Mouse (Mus musculus) forebrain, embryonic 14.5 days (tissue): ENCODE results near the gene Tbc1d5. TPM values are rescaled to one million over a fixed set of nuclear protein-coding genes. Genes with fewer than 3 reads are reported as not detected.

Experiments
- ATAC-seq: fragments of 200-750 bp; cut with Nextera tagmentation; 2 replicates; pipeline ENCODE4 v1.8.0; 2017; ENCODE audit warnings: mild to moderate bottlenecking, moderate library complexity
- DNase-seq: peaks from one replicate; pipeline ENCODE4 v3.0.0-alpha.2; 2015; ENCODE audit warnings: low spot score
- H3K27ac ChIP-seq: fragments of 300-500 bp; sonication (generic); 2 replicates; pipeline ENCODE4 v1.5.1; 2014; ENCODE audit warnings: low read depth, mild to moderate bottlenecking, control low read depth, low read length, moderate library complexity
- H3K27me3 ChIP-seq: fragments of 300-500 bp; sonication (generic); replicated peaks from 2 replicates; pipeline ENCODE4 v1.6.1; 2014; ENCODE audit warnings: low read length, control low read depth, mixed read lengths; ENCODE audit not compliant: control insufficient read depth, insufficient read depth
- H3K36me3 ChIP-seq: fragments of 300-500 bp; sonication (generic); 2 replicates; pipeline ENCODE4 v1.6.1; 2014; ENCODE audit warnings: low read length, control low read depth; ENCODE audit not compliant: control insufficient read depth, insufficient read depth
- H3K4me1 ChIP-seq: fragments of 300-500 bp; sonication (generic); 2 replicates; pipeline ENCODE4 v1.6.1; 2014; ENCODE audit warnings: antibody characterized with exemption, low read length, control low read depth; ENCODE audit not compliant: control insufficient read depth, insufficient read depth
- H3K4me2 ChIP-seq: fragments of 300-500 bp; sonication (generic); 2 replicates; pipeline ENCODE4 v1.6.1; 2014; ENCODE audit warnings: mild to moderate bottlenecking, control low read depth, low read length
- H3K4me3 ChIP-seq: fragments of 300-500 bp; sonication (generic); 2 replicates; pipeline ENCODE4 v1.5.1; 2014; ENCODE audit warnings: low read depth, low read length, control low read depth
- H3K9ac ChIP-seq: fragments of 300-500 bp; sonication (generic); 2 replicates; pipeline ENCODE4 v1.6.1; 2014; ENCODE audit warnings: mild to moderate bottlenecking, low read length, control low read depth, moderate library complexity
- H3K9me3 ChIP-seq: fragments of 300-500 bp; sonication (generic); replicated peaks from 2 replicates; pipeline ENCODE4 v1.6.1; 2016; ENCODE audit warnings: low read length, control low read depth, mixed read lengths; ENCODE audit not compliant: control insufficient read depth
- WGBS: fragments of 180-500 bp; shearing (Covaris S2); extraction: QIAGEN DNeasy Blood & Tissue Kit; methylation state at CpG from one replicate; pipeline ENCODE4 v1.1.7; 2014; 5-methylcytosine and 5-hydroxymethylcytosine counted together
- polyA plus RNA-seq: library from polyadenylated mRNA; unstranded; fragments of >200 nt; fragmentation: Nextera tagmentation; extraction: Ambion mirVana; gene quantifications from 2 replicates; pipeline ENCODE4 v1.2.1, GENCODE M21; 2014

The Tbc1d5 gene
- polyA plus RNA-seq, 1 experiment from 2014 or later, result 4.3 TPM

DNA sequence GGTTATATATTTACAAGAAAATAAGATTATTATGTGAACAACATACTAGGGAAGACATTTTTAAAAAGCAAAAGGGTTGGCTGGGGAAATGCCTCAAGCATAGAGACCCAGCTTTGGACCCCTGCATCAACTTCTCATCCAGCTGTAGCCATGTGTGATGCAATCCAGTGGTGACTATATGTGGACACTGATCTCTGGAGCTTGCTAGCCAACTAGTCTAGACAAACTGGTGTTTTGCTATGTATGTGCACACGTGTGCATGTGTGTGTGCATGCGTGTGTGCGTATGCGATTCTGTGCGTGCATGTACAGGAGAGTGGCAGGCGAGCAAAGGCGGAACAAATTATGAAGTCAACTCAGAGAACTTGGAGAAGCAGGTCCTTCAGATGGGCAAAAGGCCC lies 414.8 kb downstream of the Tbc1d5 start:
- Histone ChIP-seq H3K4me1 (no peaks in the 10 kb centered on the region), H3K9me3 (no peaks in the 10 kb centered on the region), H3K9ac (no peak overlapping the region), H3K4me2 (no peak overlapping the region), H3K4me3 (no peak overlapping the region), H3K36me3 (no peaks in the 10 kb centered on the region), H3K27ac (no peak overlapping the region), H3K27me3 (no peaks in the 10 kb centered on the region)
- WGBS, result 94% methylated on average over 7 of the region's 7 CpGs
- DNase-seq (no peak), ATAC-seq (no peak)

DNA sequence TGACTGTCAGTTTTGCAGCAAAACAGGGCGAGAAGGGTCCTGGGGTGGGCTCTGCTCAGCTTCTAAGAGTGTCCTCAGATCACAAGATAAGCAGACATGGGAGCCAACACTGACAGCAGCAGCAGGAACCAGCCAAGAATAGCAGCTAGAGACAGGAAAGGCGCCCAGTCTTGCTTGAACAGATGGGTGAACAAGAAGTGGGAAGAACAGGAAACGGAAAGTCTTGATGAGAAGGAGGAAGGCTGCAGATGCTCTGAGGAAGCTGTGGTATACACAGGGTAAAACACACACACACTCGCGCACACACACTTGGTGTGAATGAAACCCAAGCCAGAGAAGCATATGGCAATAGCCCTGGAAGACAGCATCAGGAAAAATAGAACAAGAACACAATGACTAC lies 415.7 kb downstream of the Tbc1d5 start:
- H3K9ac ChIP-seq, result no peak overlapping the region
- 59% methylated on average over 5 of the region's 5 CpGs for WGBS
- no peaks in the 10 kb centered on the region for H3K4me1 ChIP-seq
- peak; percentile 92 for ATAC-seq
- H3K27me3 ChIP-seq, result no peaks in the 10 kb centered on the region
- DNase-seq, result peak; percentile 75
- H3K9me3 ChIP-seq, result no peaks in the 10 kb centered on the region
- H3K4me3 ChIP-seq, result no peak overlapping the region
- no peaks in the 10 kb centered on the region for H3K36me3 ChIP-seq
- H3K4me2 ChIP-seq, result no peak overlapping the region
- peak overlapping the region; percentile 39; the same call in 1 of the 2 replicates for H3K27ac ChIP-seq

DNA sequence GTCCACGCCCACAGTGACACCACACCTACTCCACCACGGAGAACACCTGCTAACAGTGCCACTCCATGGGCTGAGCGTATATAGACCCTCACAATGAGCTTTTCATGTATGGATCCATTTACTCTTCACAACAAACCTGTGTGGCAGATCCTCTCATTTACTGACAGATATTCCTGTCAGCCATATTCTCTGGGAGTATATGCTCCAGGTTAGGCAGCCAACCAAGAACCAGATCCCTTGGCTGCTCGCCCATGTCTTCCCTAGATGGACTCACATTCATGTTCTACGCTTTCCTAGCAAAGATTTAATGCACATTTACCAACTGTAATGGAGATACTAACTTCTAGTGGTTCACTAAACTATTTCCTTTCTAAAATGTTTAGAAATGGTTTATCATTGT lies 416.9 kb downstream of the Tbc1d5 start:
- no peaks in the 10 kb centered on the region for H3K4me1 ChIP-seq
- DNase-seq (no peak), ATAC-seq (no peak)
- no peaks in the 10 kb centered on the region for H3K9me3 ChIP-seq
- no peak overlapping the region for H3K27ac ChIP-seq
- no peak overlapping the region for H3K4me3 ChIP-seq
- no peaks in the 10 kb centered on the region for H3K36me3 ChIP-seq
- no peak overlapping the region for H3K9ac ChIP-seq
- H3K4me2 ChIP-seq, result no peak overlapping the region
- 88% methylated on average over 5 of the region's 5 CpGs for WGBS
- H3K27me3 ChIP-seq, result no peaks in the 10 kb centered on the region

DNA sequence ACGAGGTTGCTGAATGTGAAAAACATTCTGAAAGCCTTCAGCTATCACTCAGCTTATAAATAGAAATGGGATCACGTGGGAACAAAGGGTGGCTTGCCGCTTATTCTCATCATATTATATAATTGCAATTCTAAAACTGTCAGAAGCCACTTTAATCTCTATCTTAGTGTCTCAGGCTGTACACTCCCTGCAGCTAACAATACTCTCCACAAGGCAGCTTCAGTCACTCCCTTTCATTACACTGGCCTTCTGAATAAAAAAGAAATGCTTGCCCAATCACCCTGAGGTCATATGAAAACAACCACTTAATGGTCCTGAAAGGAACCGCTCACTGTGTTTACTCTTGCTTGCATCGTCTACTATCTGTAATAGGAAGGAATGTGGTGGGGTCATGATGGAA lies 418.1 kb downstream of the Tbc1d5 start:
- Histone ChIP-seq H3K9me3 (no peaks in the 10 kb centered on the region), H3K4me1 (no peaks in the 10 kb centered on the region), H3K27me3 (no peaks in the 10 kb centered on the region), H3K4me2 (no peak overlapping the region), H3K9ac (no peak overlapping the region), H3K36me3 (no peaks in the 10 kb centered on the region), H3K27ac (no peak overlapping the region), H3K4me3 (no peak overlapping the region)
- WGBS, result 26% methylated on average over 5 of the region's 5 CpGs
- ATAC-seq (no peak), DNase-seq (peak; percentile 36)

DNA sequence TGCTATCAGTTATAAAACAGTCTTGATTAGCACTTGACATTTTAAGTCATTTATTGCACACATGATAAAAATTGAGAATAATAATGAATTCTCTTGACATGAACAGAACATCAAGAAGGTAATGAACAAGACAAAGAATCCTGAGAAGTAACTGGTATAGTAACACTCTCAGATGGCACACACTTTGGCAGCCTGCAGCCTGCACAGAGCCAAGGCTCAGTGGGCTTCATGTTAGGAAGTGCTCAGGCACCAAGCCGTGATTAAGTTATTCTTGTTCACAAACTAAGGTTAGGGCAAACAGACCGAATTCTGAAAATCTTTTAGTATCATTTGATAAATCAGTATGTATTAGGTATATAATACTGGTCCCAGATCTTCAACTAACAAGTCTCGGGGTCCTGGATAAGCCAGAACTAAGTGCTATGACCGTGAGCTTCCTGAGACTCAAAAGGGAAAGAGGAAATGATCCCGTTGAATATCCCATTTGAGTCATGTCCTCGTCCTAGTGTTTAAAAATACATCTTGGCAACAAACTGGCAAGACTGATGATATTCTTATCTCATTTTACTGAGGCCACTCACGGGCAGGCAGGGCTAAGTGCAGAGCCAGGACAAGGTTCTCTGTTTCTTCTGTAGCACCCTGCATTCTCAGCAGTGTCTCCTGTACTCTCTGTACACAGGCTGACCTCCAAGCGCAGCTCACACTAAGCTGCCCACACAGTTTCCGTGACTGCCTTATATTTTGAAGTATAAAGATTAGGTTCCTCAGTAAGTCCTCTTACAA lies 425.6 kb downstream of the Tbc1d5 start:
- DNase-seq (no peak), ATAC-seq (no peak)
- Histone ChIP-seq H3K9ac (no peak overlapping the region), H3K27ac (no peak overlapping the region), H3K27me3 (no peaks in the 10 kb centered on the region), H3K36me3 (no peaks in the 10 kb centered on the region), H3K4me2 (no peak overlapping the region), H3K4me3 (no peak overlapping the region), H3K9me3 (no peaks in the 10 kb centered on the region), H3K4me1 (no peaks in the 10 kb centered on the region)
- WGBS, result 88% methylated on average over 9 of the region's 9 CpGs

DNA sequence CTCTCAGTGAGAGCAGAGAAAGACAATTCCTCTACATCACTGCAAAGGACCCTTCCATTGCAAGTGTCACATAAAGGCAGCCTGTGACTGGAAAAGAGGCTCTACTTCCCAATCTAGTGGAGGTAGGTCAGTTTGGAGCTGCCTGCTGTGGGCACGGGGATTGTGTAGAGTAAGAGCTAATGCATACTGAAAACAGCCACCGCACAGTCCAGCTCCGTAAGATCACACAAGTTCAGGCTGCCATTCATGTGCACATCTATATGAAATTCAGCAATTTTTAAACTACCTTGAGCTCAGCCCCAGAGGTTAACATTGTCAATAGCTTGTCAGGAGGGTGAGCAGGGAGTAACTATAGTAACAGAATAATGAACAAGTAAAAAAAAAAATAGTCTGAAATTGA lies 426.4 kb downstream of the Tbc1d5 start:
- no peaks in the 10 kb centered on the region for H3K27me3 ChIP-seq
- no peaks in the 10 kb centered on the region for H3K9me3 ChIP-seq
- H3K36me3 ChIP-seq, result no peaks in the 10 kb centered on the region
- H3K4me3 ChIP-seq, result no peak overlapping the region
- H3K9ac ChIP-seq, result no peak overlapping the region
- no peak overlapping the region for H3K4me2 ChIP-seq
- H3K4me1 ChIP-seq, result no peaks in the 10 kb centered on the region
- no peak for ATAC-seq
- H3K27ac ChIP-seq, result no peak overlapping the region
- WGBS, result 90% methylated on average over 3 of the region's 3 CpGs
- DNase-seq, result no peak

DNA sequence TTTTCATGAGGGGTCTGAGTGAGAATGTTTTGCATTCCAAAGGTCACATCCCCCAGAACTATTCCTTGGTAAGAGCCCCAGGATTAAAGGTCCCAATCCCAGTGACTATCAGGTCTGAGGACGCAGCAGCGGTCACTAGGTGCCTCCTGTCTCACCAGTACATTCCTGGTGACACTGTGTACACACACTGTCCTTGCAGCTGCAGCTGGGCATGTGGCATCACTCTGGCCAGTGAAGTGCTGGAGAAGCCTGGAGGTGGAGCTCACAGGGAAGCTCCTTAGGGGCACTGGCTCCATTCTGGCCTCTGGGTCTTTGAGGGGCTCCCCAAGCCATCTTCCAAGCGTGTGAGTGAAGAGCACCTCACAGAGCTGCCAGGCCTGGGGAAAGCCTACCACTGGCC lies 427.2 kb downstream of the Tbc1d5 start:
- DNase-seq, result no peak
- H3K27me3 ChIP-seq, result no peaks in the 10 kb centered on the region
- 89% methylated on average over 3 of the region's 3 CpGs for WGBS

DNA sequence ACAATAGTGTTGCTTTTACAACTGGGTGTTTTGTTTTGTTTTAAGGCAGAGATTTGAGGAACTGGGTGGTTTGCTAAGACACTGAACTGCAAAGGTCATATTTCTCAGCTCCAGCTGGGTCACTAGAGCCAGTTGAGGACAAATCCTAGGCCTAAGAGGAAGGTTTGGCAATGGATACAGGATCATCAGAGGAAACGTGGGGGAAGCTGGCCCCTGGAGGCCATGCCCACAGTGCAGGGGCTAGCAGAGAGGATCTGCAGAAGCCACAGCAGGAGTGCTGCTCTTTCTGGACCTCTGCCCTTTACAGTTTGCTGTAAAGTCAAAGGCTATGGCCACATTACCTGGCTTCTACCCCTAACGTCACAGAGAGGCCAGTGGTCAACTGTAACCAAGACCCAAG lies 428.3 kb downstream of the Tbc1d5 start:
- no peak overlapping the region for H3K27ac ChIP-seq
- no peak overlapping the region for H3K4me3 ChIP-seq
- H3K36me3 ChIP-seq, result no peaks in the 10 kb centered on the region
- H3K4me1 ChIP-seq, result no peaks in the 10 kb centered on the region
- H3K9ac ChIP-seq, result no peak overlapping the region
- H3K4me2 ChIP-seq, result no peak overlapping the region
- H3K9me3 ChIP-seq, result no peaks in the 10 kb centered on the region
- DNase-seq, result no peak
- no peaks in the 10 kb centered on the region for H3K27me3 ChIP-seq
- ATAC-seq, result no peak
- 58% methylated on average over 2 of the region's 2 CpGs for WGBS

More for the DNA sequence above, 427.2 kb downstream of the Tbc1d5 start:
- no peak for ATAC-seq
- Histone ChIP-seq H3K9ac (no peak overlapping the region), H3K4me2 (no peak overlapping the region), H3K4me1 (no peaks in the 10 kb centered on the region), H3K9me3 (no peaks in the 10 kb centered on the region), H3K27ac (no peak overlapping the region), H3K4me3 (no peak overlapping the region), H3K36me3 (no peaks in the 10 kb centered on the region)

DNA sequence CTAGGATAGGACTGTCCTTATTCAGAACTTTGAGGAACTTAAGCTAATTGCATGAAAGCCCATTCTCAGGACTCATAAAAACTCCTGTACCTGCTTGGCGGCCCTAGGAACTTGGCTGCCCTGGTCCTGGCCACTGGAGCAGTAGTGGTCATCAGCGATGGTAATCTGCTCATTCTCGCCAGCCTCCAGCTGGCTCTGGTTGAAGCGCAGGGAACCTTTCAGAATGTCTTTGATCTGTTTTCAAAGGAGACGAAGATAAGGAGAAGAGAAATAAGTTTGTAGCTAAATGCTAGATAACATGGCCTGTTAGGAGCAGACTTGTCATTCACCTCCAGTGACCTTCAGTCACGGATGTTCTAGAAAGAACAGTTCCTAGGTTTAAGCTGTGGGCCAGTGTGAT lies 437.8 kb downstream of the Tbc1d5 start:
- Histone ChIP-seq H3K36me3 (0 out of 2 replicates have a peak, but pooled peaks cover 3% of the 10 kb centered on the region), H3K27me3 (no peaks in the 10 kb centered on the region), H3K4me3 (no peak overlapping the region), H3K9me3 (no peaks in the 10 kb centered on the region), H3K9ac (no peak overlapping the region), H3K27ac (no peak overlapping the region), H3K4me2 (no peak overlapping the region), H3K4me1 (no peaks in the 10 kb centered on the region)
- no peak for ATAC-seq
- DNase-seq, result no peak
- WGBS, result 86% methylated on average over 6 of the region's 6 CpGs
